Mouse (Mus musculus): ENCODE measurements around the gene Slc25a13.

GRCm38 (mm10) chr6:6145412-6145811 is 71.6 kb downstream of the Slc25a13 start:
- no peak for TF ChIP-seq POLR2A (IDR thresholded peaks at IDR 0.05; ENCODE audit: control insufficient read depth in 1 of 2, insufficient read depth in 1 of 2, low read depth in 1 of 2, low read length in 2 of 2, poor library complexity in 1 of 2)
- no peak for TF ChIP-seq CTCF (IDR thresholded peaks at IDR 0.05 in 2 of 3, conservative IDR thresholded peaks at IDR 0.05 in 1 of 3; ENCODE audit: control insufficient read depth in 1 of 3, insufficient read depth in 1 of 3, low read depth in 2 of 3, low read length in 3 of 3, poor library complexity in 1 of 3, severe bottlenecking in 1 of 3)
- no peak for TF ChIP-seq SIN3A (IDR thresholded peaks at IDR 0.05; ENCODE audit: low read length)
- TF ChIP-seq JUND (IDR thresholded peaks at IDR 0.05; ENCODE audit: low read depth, low read length), result no peak
- TF ChIP-seq UBTF (IDR thresholded peaks at IDR 0.05; ENCODE audit: borderline replicate concordance, insufficient read depth, low read depth, low read length), result no peak
- TF ChIP-seq EP300 (IDR thresholded peaks at IDR 0.05; ENCODE audit: low read depth in 1 of 2, low read length in 2 of 2), result no peak
- no peak for TF ChIP-seq ETS1 (IDR thresholded peaks at IDR 0.05; ENCODE audit: low read depth, low read length)
- no peak for TF ChIP-seq TCF12 (IDR thresholded peaks at IDR 0.05; ENCODE audit: low read depth, low read length)
- TF ChIP-seq GABPA (IDR thresholded peaks at IDR 0.05; ENCODE audit: low read depth, low read length), result no peak
